Mouse (Mus musculus): ENCODE measurements around the gene Marco. TPM values are rescaled to one million over a fixed set of nuclear protein-coding genes. Genes with fewer than 3 reads are reported as not detected.

Marco gene
- polyA plus RNA-seq (2015; fragmentation: Illumina TruSeq; extraction: RNeasy Lipid Tissue Mini Kit (QIAGEN cat#74804); ENCODE audit: insufficient read depth, low replicate concordance), result 106 TPM

GRCm38 (mm10) chr1:120504924-120505323 is at the start of gene Marco:
TSS of gene Marco (minus strand) at chr1:120505024.

Other genes starting within 250 kb of the Marco start
- 2.3 TPM for gene Steap3, start 232.3 kb downstream of the Marco start, polyA plus RNA-seq (2015; fragmentation: Illumina TruSeq; extraction: RNeasy Lipid Tissue Mini Kit (QIAGEN cat#74804); ENCODE audit: insufficient read depth, low replicate concordance)
- gene C1ql2, start 164.4 kb downstream of the Marco start, polyA plus RNA-seq (2015; fragmentation: Illumina TruSeq; extraction: RNeasy Lipid Tissue Mini Kit (QIAGEN cat#74804); ENCODE audit: insufficient read depth, low replicate concordance), result not detected
- gene En1, start 97.4 kb upstream of the Marco start, polyA plus RNA-seq (2015; fragmentation: Illumina TruSeq; extraction: RNeasy Lipid Tissue Mini Kit (QIAGEN cat#74804); ENCODE audit: insufficient read depth, low replicate concordance), result not detected

Data from spleen, adult 10 weeks (tissue).